Mouse (Mus musculus): ENCODE data around the gene Zfr.

DNA sequence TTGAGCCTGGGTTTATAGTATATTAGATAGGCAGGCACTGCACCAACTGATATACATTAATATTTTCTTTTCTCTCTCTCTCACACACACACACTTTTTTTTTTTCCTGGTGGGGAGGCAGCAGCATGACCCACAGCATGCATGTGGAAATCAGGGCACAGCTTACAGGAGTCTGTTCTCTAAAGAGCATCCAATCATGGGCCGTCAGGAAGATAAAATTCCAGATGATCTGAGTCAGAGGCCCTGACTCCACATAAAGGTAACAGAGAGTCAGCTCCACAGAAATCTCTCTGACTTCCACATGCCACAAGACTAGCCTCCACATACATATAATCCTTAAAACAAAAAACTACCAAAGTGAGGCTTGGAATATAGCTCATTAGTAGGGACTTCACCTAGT, 16.9 kb downstream of the Zfr start:
- TF ChIP-seq GATA1 (IDR thresholded peaks at IDR 0.05; ENCODE audit: borderline replicate concordance, low read length) = no peak
- TF ChIP-seq FLI1 (IDR thresholded peaks at IDR 0.05; ENCODE audit: low read length) = no peak

All from megakaryocyte, embryonic 14.5 days (primary cell).